Mouse (Mus musculus) limb, embryonic 14.5 days (tissue): ENCODE results near the gene Atg16l2. TPM values are rescaled to one million over a fixed set of nuclear protein-coding genes. Genes with fewer than 3 reads are reported as not detected.

ENCODE experiments used
- ATAC-seq: fragments of 200-750 bp; cut with Nextera tagmentation; 2 replicates; pipeline ENCODE4 v1.8.0; 2017; ENCODE audit warnings: low read depth, moderate number of reproducible peaks, moderate TSS enrichment; ENCODE audit not compliant: low FRiP score
- DNase-seq: peaks from one replicate; pipeline ENCODE4 v3.0.0-alpha.2; 2015; ENCODE audit warnings: low spot score
- H3K27ac ChIP-seq: fragments of 300-500 bp; sonication (generic); replicated peaks from 2 replicates; pipeline ENCODE4 v1.5.1; 2014; ENCODE audit warnings: low read depth, mild to moderate bottlenecking, low read length, moderate library complexity, mixed read lengths
- H3K27me3 ChIP-seq: fragments of 300-500 bp; sonication (generic); 2 replicates; pipeline ENCODE4 v1.6.1; 2014; ENCODE audit warnings: low read length, mixed read lengths; ENCODE audit not compliant: control insufficient read depth, insufficient read depth
- H3K36me3 ChIP-seq: fragments of 300-500 bp; sonication (generic); 2 replicates; pipeline ENCODE4 v1.6.1; 2014; ENCODE audit warnings: mild to moderate bottlenecking, low read length, moderate library complexity, mixed read lengths; ENCODE audit not compliant: control insufficient read depth, insufficient read depth
- H3K4me1 ChIP-seq: fragments of 300-500 bp; sonication (generic); 2 replicates; pipeline ENCODE4 v1.6.1; 2014; ENCODE audit warnings: antibody characterized with exemption, low read length, mixed read lengths; ENCODE audit not compliant: control insufficient read depth, insufficient read depth
- H3K4me2 ChIP-seq: fragments of 300-500 bp; sonication (generic); replicated peaks from 2 replicates; pipeline ENCODE4 v1.6.1; 2014; ENCODE audit warnings: low read depth, mild to moderate bottlenecking, low read length, moderate library complexity; ENCODE audit not compliant: severe bottlenecking
- H3K4me3 ChIP-seq: fragments of 300-500 bp; sonication (generic); replicated peaks from 2 replicates; pipeline ENCODE4 v1.5.1; 2014; ENCODE audit warnings: low read length
- H3K9ac ChIP-seq: fragments of 300-500 bp; sonication (generic); 2 replicates; pipeline ENCODE4 v1.6.1; 2014; ENCODE audit warnings: mild to moderate bottlenecking, low read depth, low read length, moderate library complexity; ENCODE audit not compliant: severe bottlenecking
- H3K9me3 ChIP-seq: fragments of 300-500 bp; sonication (generic); 2 replicates; pipeline ENCODE4 v1.6.1; 2016; ENCODE audit warnings: low read length; ENCODE audit not compliant: control insufficient read depth
- POLR2A ChIP-seq: fragments of 200-500 bp; IDR thresholded peaks from 2 replicates; pipeline ENCODE4 v1.8.0; 2012; ENCODE audit warnings: inconsistent platforms, mild to moderate bottlenecking, moderate library complexity, borderline replicate concordance; ENCODE audit not compliant: insufficient read depth, insufficient read length; ENCODE audit errors: extremely low read depth
- WGBS: fragments of 180-500 bp; shearing (Covaris S2); extraction: QIAGEN DNeasy Blood & Tissue Kit; methylation state at CpG from one replicate; pipeline ENCODE4 v1.1.7; 2014; 5-methylcytosine and 5-hydroxymethylcytosine counted together
- polyA plus RNA-seq, 2 experiments: library from polyadenylated mRNA; depleted of rRNA in 1 of 2; stranded (reverse) in 1 of 2; unstranded in 1 of 2; fragments of >200 nt; fragmentation: Nextera tagmentation in 1 of 2; extraction: Ambion mirVana in 1 of 2; gene quantifications; 2 replicates each; pipeline versions ENCODE4 v1.2.1 to v1.2.3; 2012 to 2014

Atg16l2 gene
- polyA plus RNA-seq, 2 experiments, result 14.5 to 31.1 TPM

DNA sequence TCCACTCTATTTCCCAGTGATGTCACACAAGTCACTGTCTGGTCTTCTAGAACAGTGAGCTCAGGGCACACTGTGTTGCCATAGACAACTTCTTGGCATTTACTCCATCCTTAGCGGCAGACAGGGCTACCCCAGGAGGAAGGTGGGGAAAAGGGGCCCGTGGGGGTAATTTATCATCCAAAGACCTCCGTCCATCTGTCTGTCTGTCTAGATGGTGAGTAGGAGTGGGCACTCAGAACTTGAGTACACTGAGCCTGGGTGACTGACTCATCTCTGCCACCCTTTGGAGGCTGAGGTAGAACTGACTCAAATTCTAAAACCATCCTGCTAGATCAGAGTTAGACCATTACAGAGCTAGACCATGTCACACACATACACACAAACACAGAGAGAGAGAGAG is 15.0 kb upstream of the Atg16l2 start, which contains the start of gene Stard10:
Gene Stard10, plus strand, starts transcription at position 73 of the 400 bp plus-strand sequence.
- Histone ChIP-seq H3K27me3 (no peaks in the 10 kb centered on the region; the same call in 1 of the 2 replicates), H3K9ac (no peak within 1 kb of the TSS), H3K27ac (no peak within 1 kb of the TSS), H3K4me2 (no peak within 1 kb of the TSS), H3K4me3 (no peak within 1 kb of the TSS), H3K36me3 (no peaks in the 10 kb centered on the region), H3K9me3 (no peaks in the 10 kb centered on the region), H3K4me1 (peaks cover 7% of the 10 kb centered on the region; the same call in 1 of the 2 replicates)
- 78% methylated on average over 3 of the region's 3 CpGs for WGBS
- no peak for TF ChIP-seq POLR2A
- ATAC-seq (no peak), DNase-seq (no peak)

DNA sequence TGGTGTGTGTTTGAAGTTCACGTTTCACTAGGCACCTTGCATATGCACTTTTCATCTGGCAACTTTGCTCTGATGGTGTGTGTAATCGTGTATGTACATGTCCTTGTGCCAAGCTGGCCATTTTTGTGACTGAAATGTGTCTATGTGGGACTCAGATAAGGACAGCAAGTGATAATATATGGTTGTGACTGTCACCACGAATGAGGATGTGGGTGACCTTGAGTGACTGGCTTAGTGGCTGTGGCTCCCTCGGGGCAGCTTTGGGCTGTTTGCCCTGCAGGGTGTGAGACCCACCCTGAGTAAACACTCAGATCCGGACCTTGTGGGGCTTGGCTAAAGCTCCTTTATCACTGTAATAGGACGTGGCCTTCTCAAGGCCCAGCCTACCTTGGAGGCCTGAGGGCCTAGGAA is 14.5 kb upstream of the Atg16l2 start:
- DNase-seq (no peak), ATAC-seq (no peak)
- no peak overlapping the region for H3K27ac ChIP-seq
- H3K4me2 ChIP-seq, result no peak overlapping the region
- no peak overlapping the region for H3K4me3 ChIP-seq
- H3K27me3 ChIP-seq, result no peaks in the 10 kb centered on the region; the same call in 1 of the 2 replicates
- no peak overlapping the region for H3K9ac ChIP-seq
- no peaks in the 10 kb centered on the region for H3K36me3 ChIP-seq
- TF ChIP-seq POLR2A, result no peak
- H3K9me3 ChIP-seq, result no peaks in the 10 kb centered on the region
- peaks cover 7% of the 10 kb centered on the region; the same call in 1 of the 2 replicates for H3K4me1 ChIP-seq
- 64% methylated on average over 6 of the region's 6 CpGs for WGBS

GRCm38 (mm10) chr7:101315699-101316098 is 13.6 kb upstream of the Atg16l2 start:
- H3K4me2 ChIP-seq, result no peak overlapping the region
- ATAC-seq, result no peak
- no peaks in the 10 kb centered on the region for H3K9me3 ChIP-seq
- H3K4me3 ChIP-seq, result no peak overlapping the region
- no peak for TF ChIP-seq POLR2A
- no peaks in the 10 kb centered on the region for H3K36me3 ChIP-seq
- H3K27ac ChIP-seq, result no peak overlapping the region
- no peak overlapping the region for H3K9ac ChIP-seq
- no peaks in the 10 kb centered on the region; the same call in 1 of the 2 replicates for H3K27me3 ChIP-seq
- DNase-seq, result no peak
- H3K4me1 ChIP-seq, result peaks cover 6% of the 10 kb centered on the region; the same call in 1 of the 2 replicates

DNA sequence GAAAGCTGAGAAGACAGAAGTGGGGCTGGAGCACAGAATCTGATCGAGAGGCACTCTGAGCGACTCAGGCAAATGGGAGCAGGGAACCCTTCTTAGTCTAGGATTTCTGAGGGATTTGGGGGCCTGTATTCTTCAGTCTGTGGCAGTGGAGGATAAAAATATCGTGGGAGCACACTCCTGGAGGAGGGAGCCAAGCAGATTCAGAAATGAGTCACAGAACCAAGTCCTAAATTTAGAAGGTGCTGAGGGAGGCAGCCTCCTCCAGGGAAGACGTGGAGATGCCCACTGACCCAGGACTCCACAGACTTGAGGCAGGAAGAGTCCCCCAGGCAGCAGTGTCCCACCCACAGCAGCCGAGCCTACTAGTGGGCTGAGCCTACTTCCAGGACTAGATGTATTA is 12.3 kb upstream of the Atg16l2 start:
- H3K27me3 ChIP-seq, result no peaks in the 10 kb centered on the region; the same call in 1 of the 2 replicates
- DNase-seq (no peak), ATAC-seq (no peak)
- no peaks in the 10 kb centered on the region for H3K9me3 ChIP-seq
- 71% methylated on average over 5 of the region's 5 CpGs for WGBS
- no peak for TF ChIP-seq POLR2A
- no peak overlapping the region for H3K9ac ChIP-seq
- no peaks in the 10 kb centered on the region for H3K36me3 ChIP-seq
- peaks cover 4% of the 10 kb centered on the region; the same call in 1 of the 2 replicates for H3K4me1 ChIP-seq
- H3K27ac ChIP-seq, result no peak overlapping the region
- no peak overlapping the region for H3K4me2 ChIP-seq
- no peak overlapping the region for H3K4me3 ChIP-seq

GRCm38 (mm10) chr7:101313033-101313432 is 11.0 kb upstream of the Atg16l2 start:
- TF ChIP-seq POLR2A, result no peak
- Histone ChIP-seq H3K36me3 (no peaks in the 10 kb centered on the region), H3K4me1 (peaks cover 4% of the 10 kb centered on the region; the same call in 1 of the 2 replicates), H3K27ac (no peak overlapping the region), H3K4me2 (no peak overlapping the region), H3K9ac (no peak overlapping the region), H3K4me3 (no peak overlapping the region), H3K9me3 (no peaks in the 10 kb centered on the region), H3K27me3 (no peaks in the 10 kb centered on the region; the same call in 1 of the 2 replicates)
- ATAC-seq (no peak), DNase-seq (no peak)
- 56% methylated on average over 3 of the region's 3 CpGs for WGBS
